Mouse (Mus musculus) kidney, adult 9 months (tissue): ENCODE results near the gene Prss35.
A peak's percentile ranks its signal among the peaks of the same experiment; 100 is the strongest.

Experiments used
- DNase-seq: peaks from one replicate; pipeline ENCODE4 v3.0.0; 2022

Gene Prss35

DNA sequence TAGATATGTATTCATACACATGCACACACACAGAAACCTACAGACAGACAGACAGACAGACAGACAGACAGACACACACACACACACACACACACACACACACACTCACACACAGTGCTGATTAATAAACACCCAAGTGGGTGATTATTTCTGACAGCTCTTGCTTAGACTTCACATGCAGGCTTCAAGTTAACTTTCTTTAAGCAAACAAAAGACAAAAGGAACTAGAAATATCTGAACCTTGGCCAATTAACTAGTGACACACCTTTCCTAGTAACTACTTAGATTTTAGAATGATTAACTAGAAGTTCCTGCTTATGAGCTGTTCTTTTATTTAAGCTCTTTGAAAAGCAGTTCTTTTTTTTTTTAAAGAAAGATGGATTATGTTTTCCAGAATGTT is 9.1 kb upstream of the Prss35 start:
- peak; percentile 10 for DNase-seq

GRCm38 (mm10) chr9:86734795-86735194 is 8.7 kb upstream of the Prss35 start:
- DNase-seq, result no peak

- DNase-seq, result no peak
These were observed 6.5 kb upstream of the Prss35 start for GRCm38 (mm10) chr9:86736991-86737390.

GRCm38 (mm10) chr9:86738067-86738466 is 5.4 kb upstream of the Prss35 start:
- no peak for DNase-seq

DNA sequence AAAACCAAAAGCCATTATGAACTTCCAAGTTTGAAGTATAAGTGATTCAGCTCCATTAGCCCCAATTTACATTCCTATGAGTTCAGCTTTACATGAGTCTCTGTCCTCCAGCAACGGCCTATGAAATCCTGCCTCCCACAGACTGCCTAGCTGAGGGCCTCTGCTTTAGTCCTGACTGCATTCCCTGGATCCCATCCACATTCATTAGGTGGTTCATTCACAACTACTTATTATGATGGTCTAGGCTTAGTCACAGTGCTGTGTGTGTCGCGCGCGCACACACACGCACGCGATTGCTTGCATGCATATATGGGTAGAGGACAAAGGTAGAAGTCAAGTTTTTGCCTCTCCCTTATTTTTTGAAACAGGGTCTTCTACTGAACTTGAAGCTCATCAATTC is 4.6 kb upstream of the Prss35 start:
- no peak for DNase-seq

- no peak for DNase-seq
These were observed 3.5 kb upstream of the Prss35 start for GRCm38 (mm10) chr9:86739971-86740370.

GRCm38 (mm10) chr9:86744041-86744440 is 592 bp downstream of the Prss35 start:
- DNase-seq, result no peak

DNA sequence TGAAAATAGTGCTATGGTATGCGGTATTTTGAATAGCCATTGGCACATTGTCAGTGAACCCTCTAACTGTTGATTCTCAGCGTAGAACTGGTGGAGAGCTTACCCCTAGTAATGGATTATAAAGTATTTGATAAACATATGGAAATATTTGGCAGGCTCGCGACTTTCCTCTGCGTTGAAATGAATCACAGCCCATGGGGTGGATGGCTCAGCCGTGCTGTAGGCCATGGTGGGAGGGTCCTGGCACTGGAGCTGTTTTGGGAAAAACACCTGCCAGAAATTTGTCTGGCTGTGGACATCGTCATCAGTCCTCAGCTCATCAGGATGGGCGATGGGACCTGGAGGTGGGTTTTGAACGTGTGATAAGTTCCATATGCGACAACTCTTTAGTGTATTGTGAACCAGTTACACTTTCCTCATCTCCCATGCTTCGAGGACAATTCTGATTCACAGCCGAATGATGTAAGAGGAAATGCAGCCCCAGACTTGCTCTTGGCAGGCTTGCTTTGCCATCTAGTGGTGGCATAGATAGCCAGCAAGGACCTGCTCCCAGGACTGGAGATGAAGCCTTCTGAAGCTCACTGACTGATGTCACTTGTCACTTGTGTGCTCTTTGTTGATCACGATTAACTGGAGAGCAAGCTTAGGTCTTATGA is 2.6 kb downstream of the Prss35 start:
- DNase-seq, result peak; percentile 73

DNA sequence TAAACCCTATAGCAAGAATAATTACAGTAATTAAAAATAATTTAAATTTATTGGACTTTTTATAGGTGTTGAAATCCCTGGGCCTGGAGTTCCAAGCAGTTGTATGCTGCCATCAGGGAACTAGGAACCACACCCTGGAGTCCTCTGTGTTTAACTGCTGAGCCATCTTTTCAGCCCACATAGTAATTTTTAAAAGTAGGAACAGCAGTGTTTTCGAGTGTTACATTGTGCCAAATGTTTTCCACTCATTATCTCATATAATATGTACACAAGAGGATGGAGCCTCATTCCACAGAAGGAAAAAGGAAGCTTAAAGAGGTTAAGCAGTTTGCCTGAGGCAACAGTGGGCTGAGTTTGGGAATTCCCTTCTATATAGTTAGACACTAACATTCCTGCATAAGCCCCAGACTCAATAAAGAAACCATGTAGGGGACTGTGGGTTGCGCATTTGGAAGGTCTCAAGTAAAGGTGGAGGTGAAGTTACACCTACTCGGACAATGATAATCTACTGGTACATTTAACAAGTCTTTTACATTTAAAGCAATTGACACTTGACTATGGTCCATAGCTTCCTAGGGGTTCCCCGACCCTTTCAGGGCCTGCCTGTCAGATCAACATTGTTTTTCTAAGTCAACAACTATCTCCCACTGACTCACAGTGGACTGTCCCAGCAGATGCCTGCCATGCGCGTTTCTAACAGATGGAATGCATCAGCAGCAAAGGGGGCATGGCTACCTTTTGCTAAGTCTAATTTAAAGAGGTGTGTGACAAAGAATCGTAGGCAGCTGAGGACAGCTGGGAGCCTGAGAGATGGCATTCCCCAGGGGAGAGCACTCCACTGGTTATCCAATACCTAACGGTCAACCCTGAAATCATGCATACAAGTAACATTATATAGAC is 19.3 kb downstream of the Prss35 start:
- DNase-seq, result no peak

GRCm38 (mm10) chr9:86764002-86764401 is 20.6 kb downstream of the Prss35 start:
- DNase-seq, result no peak

GRCm38 (mm10) chr9:86766991-86767390 is 23.5 kb downstream of the Prss35 start:
- DNase-seq, result no peak

GRCm38 (mm10) chr9:86772897-86773296 is 29.4 kb downstream of the Prss35 start:
- DNase-seq, result no peak

- no peak for DNase-seq
These were observed 30.5 kb downstream of the Prss35 start for GRCm38 (mm10) chr9:86773996-86774395.

DNA sequence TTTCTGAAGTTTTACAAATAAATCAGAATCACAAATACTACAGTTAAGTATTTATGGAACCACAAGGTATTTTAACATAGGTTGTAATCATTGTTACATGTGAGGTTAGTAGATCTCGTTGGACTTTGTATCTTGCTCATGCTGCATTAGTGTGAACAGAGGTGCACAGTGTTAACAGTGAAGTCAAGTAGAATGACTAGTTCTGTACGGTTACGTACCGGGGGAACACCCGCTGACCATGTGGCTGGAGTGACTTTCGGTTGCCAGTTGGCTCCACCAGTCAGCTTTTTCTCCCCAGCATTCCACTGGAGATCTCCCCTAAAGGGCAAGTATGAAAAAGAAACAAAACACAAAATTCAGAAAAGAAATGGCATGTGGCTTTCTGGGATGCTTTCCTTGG is 31.9 kb downstream of the Prss35 start:
- no peak for DNase-seq

DNA sequence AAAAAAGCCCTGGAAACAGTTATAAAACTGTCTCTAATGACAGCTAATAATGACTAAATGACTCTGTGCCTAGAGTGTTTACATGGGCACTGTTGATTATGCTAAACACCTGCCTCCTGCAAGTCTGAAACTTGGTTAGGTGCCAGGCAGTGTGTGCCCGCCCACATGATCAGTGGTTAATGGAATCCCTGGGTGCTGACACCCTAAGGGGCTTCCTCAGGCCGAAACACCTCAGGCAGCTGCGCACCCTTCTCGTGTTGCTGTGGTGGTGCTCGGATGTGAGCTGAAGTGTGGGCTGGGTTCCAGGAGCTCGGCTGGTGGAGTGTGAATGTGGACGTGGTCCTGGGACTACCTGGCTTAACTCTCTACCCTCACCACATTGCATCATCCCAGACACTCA is 33.9 kb downstream of the Prss35 start:
- DNase-seq, result peak; percentile 3

DNA sequence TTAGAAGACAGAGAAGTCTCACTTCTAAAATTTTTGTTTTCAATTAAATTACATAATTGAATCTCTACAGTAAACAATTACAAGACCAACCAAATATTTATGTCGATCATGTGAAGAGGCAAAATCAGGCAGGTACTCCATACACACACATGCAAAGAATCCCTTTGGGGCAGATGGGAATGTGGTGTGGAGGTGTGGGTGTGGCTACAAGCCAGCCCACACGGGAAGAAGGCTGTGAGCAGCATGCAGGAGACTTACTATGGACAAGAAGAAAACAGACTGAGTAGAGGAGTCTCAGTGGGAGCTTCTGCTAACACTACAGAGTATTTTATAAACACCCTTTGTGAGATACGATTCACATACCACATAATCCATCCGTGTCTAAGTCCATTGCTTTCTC is 34.8 kb downstream of the Prss35 start:
- DNase-seq, result no peak

DNA sequence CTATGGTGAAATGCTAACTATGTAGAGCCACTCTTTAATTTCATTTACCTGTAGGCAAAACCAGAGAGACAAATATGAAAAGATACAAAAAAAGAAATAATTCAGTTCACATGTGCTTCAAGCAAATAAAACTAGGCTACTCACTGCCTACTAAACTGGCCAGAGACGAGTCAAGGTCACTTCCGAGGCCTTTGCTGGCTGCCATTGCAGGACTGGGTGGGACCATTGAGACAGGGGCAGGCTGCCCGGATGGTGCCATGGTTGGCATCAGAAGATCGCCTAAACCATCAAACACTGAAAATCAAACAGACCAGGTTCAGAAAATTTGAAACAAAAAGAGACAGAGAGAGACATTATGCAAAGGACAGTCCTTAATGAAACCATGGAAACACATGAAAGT is 38.0 kb downstream of the Prss35 start:
- DNase-seq, result no peak

DNA sequence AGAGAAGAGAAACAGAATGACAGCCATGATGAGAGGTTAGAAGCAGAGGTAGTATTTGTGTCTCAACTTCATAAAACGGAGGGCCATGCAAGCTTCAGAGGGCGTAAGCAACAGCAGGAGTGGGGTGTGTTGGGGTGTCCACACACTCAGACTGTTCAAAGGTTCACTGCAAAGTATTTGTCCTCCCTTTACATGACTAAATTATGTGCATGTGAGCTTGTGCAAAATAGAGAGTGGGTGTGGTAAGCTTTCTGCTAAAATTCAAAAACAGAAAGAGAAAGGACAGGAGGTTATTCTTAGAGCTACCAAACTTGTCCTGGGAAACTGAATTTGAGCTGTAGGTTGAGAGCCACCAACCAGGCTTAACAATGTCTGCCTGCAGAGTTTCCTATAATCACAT is 39.4 kb downstream of the Prss35 start:
- DNase-seq, result no peak

GRCm38 (mm10) chr9:86789186-86789585 is 45.7 kb downstream of the Prss35 start:
- DNase-seq, result peak; percentile 17

GRCm38 (mm10) chr9:86791927-86792326 is 48.5 kb downstream of the Prss35 start:
- no peak for DNase-seq

DNA sequence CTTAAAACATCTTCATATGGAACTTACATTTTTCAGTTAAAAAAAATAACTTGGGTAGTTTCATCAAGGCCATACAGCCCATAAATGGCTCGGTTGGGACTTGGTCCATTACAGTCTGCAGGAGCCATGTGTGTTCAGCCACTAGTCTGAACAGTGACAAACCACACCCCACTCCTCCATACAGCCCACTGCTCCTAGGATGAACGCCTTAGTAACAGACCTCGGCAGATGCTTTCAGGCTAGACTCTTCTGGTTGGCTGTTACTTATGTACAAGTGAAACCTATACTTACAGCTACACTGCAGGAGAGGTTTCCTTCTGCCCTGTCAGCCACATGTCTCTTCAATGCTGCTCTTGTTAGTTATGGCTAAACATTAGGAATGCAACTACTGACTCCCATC is 51.8 kb downstream of the Prss35 start:
- no peak for DNase-seq

DNA sequence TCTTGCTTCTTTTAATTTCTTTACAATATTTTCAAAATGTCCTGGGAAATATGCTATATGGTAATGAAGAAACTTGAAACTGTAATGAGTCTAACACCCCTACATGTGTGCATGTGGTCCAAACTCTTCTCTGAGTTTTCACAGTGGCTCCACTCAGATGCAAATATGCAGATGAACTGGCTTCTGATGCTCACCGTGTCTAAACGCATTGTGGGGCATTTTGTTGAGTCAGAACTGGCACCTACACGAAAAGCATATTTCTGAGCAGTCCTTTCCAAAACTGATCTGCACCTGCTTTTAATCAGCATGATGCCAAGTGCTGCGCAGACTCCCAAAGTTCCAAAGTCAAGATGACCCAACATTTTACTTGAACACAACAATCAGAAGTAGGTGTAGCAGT is 54.1 kb downstream of the Prss35 start:
- no peak for DNase-seq

GRCm38 (mm10) chr9:86798129-86798528 is 54.7 kb downstream of the Prss35 start:
- DNase-seq, result no peak

DNA sequence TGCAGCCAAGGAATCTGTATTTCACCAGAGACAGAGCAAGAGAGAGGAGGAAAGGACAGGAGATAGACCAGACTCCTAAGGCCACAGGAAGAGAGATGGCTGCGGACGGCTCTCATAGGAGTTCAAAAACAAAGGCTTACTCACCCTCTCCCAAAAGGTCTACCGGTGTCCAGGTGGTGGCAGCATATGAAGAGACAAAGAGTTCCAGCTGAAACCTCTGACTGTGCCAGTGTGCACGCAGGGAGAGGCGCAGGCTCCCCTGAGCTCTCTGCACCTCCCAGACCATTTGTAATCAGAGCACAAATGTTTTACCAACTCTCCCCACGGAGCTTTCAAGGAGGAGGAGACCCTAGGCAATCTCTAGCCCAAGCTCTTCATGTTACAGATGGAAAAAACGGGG is 55.2 kb downstream of the Prss35 start:
- DNase-seq, result no peak

DNA sequence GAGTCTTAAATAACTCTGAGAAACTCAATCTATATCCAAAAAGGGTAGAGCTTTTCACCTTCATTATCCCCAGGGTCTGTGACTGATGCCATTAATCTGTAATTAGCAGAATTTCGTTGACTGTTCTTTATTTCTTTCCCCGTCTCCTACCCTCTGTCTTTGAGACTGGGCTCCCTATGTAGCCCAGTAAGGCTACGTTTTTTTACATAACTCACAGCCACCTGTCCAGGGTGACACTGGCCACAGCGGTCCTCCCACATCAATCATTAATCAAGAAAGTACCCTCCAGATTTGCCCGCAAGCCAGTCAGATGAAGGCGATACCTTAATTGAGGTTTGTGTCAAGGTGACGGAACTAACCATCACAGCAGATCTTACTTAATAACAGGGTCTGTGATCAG is 55.6 kb downstream of the Prss35 start:
- no peak for DNase-seq
